Mouse (Mus musculus) limb, embryonic 15.5 days (tissue): ENCODE results near the gene Dlk1. TPM values are rescaled to one million over a fixed set of nuclear protein-coding genes. Genes with fewer than 3 reads are reported as not detected.

ENCODE experiments used
- ATAC-seq: fragments of 200-750 bp; cut with Nextera tagmentation; 2 replicates; pipeline ENCODE4 v1.8.0; 2017; ENCODE audit warnings: low read depth, moderate TSS enrichment; ENCODE audit not compliant: insufficient number of reproducible peaks, low FRiP score, low TSS enrichment
- H3K27ac ChIP-seq: fragments of 300-500 bp; sonication (generic); 2 replicates; pipeline ENCODE4 v1.5.1; 2015; ENCODE audit warnings: moderate library complexity, mild to moderate bottlenecking, inconsistent platforms
- H3K27me3 ChIP-seq: fragments of 300-500 bp; sonication (generic); 2 replicates; pipeline ENCODE4 v1.6.1; 2015; ENCODE audit warnings: inconsistent platforms
- H3K36me3 ChIP-seq: fragments of 300-500 bp; sonication (generic); 2 replicates; pipeline ENCODE4 v1.6.1; 2015; ENCODE audit warnings: inconsistent platforms
- H3K4me1 ChIP-seq: fragments of 300-500 bp; sonication (generic); 2 replicates; pipeline ENCODE4 v1.6.1; 2015; ENCODE audit warnings: inconsistent platforms
- H3K4me2 ChIP-seq: fragments of 300-500 bp; sonication (generic); 2 replicates; pipeline ENCODE4 v1.6.1; 2015; ENCODE audit warnings: mild to moderate bottlenecking, inconsistent platforms
- H3K4me3 ChIP-seq: fragments of 300-500 bp; sonication (generic); 2 replicates; pipeline ENCODE4 v1.5.1; 2015; ENCODE audit warnings: mild to moderate bottlenecking, inconsistent platforms
- H3K9ac ChIP-seq: fragments of 300-500 bp; sonication (generic); 2 replicates; pipeline ENCODE4 v1.6.1; 2015; ENCODE audit warnings: inconsistent platforms
- H3K9me3 ChIP-seq: fragments of 300-500 bp; sonication (generic); 2 replicates; pipeline ENCODE4 v1.6.1; 2016; ENCODE audit warnings: inconsistent platforms
- WGBS: fragments of 180-500 bp; shearing (Covaris S2); methylation state at CpG from one replicate; pipeline ENCODE4 v1.1.7; 2015; 5-methylcytosine and 5-hydroxymethylcytosine counted together
- polyA plus RNA-seq: library from polyadenylated mRNA; unstranded; fragments of >200 nt; fragmentation: Nextera tagmentation; extraction: Ambion mirVana; gene quantifications from 2 replicates; pipeline ENCODE4 v1.2.1, GENCODE M21; 2015

The Dlk1 gene
- polyA plus RNA-seq, 1 experiment from 2014 or later, result 599 TPM

GRCm38 (mm10) chr12:109495016-109495644 lies 42.5 kb downstream of the Dlk1 start:
- H3K36me3 ChIP-seq, result no peaks in the 10 kb centered on the region
- ATAC-seq, result no peak
- H3K9ac ChIP-seq, result no peak overlapping the region

GRCm38 (mm10) chr12:109496397-109496796 lies 43.8 kb downstream of the Dlk1 start:
- no peak overlapping the region for H3K27ac ChIP-seq
- H3K36me3 ChIP-seq, result no peaks in the 10 kb centered on the region
- no peak for ATAC-seq
- H3K4me3 ChIP-seq, result no peak overlapping the region
- H3K9ac ChIP-seq, result no peak overlapping the region
- no peaks in the 10 kb centered on the region for H3K9me3 ChIP-seq
- H3K4me1 ChIP-seq, result peaks cover 4% of the 10 kb centered on the region
- no peak overlapping the region for H3K4me2 ChIP-seq
- 66% methylated on average over 6 of the region's 6 CpGs for WGBS
- no peaks in the 10 kb centered on the region for H3K27me3 ChIP-seq

More at GRCm38 (mm10) chr12:109495016-109495644, 42.5 kb downstream of the Dlk1 start:
- Histone ChIP-seq H3K27ac (no peak overlapping the region), H3K27me3 (no peaks in the 10 kb centered on the region), H3K9me3 (no peaks in the 10 kb centered on the region), H3K4me2 (no peak overlapping the region), H3K4me3 (no peak overlapping the region), H3K4me1 (no peaks in the 10 kb centered on the region; the same call in 1 of the 2 replicates)
- 81% methylated on average over 20 of the region's 20 CpGs for WGBS

GRCm38 (mm10) chr12:109500992-109501391 lies 48.4 kb downstream of the Dlk1 start:
- no peak overlapping the region for H3K4me2 ChIP-seq
- H3K9me3 ChIP-seq, result no peaks in the 10 kb centered on the region
- no peaks in the 10 kb centered on the region for H3K27me3 ChIP-seq
- H3K4me3 ChIP-seq, result no peak overlapping the region
- no peak overlapping the region for H3K9ac ChIP-seq
- no peaks in the 10 kb centered on the region for H3K36me3 ChIP-seq
- 50% methylated on average over 4 of the region's 4 CpGs for WGBS
- H3K27ac ChIP-seq, result peak overlapping the region; percentile 54
- H3K4me1 ChIP-seq, result peaks cover 4% of the 10 kb centered on the region
- no peak for ATAC-seq

GRCm38 (mm10) chr12:109502360-109503040 lies 49.9 kb downstream of the Dlk1 start:
- Histone ChIP-seq H3K4me2 (no peak overlapping the region), H3K27me3 (no peaks in the 10 kb centered on the region), H3K9ac (no peak overlapping the region), H3K4me1 (peaks cover 4% of the 10 kb centered on the region), H3K4me3 (no peak overlapping the region), H3K36me3 (no peaks in the 10 kb centered on the region), H3K9me3 (no peaks in the 10 kb centered on the region), H3K27ac (no peak overlapping the region; the same call in 1 of the 2 replicates)
- WGBS, result 81% methylated on average over 6 of the region's 6 CpGs
- peak; percentile 56 for ATAC-seq

GRCm38 (mm10) chr12:109507693-109508092 lies 55.1 kb downstream of the Dlk1 start:
- Histone ChIP-seq H3K9me3 (no peaks in the 10 kb centered on the region), H3K27me3 (peaks cover 4% of the 10 kb centered on the region; the same call in 1 of the 2 replicates), H3K4me1 (peaks cover 28% of the 10 kb centered on the region), H3K4me2 (no peak overlapping the region), H3K9ac (no peak overlapping the region), H3K36me3 (no peaks in the 10 kb centered on the region), H3K27ac (no peak overlapping the region), H3K4me3 (no peak overlapping the region)
- no peak for ATAC-seq
- 81% methylated on average over 11 of the region's 11 CpGs for WGBS

GRCm38 (mm10) chr12:109508495-109509454 lies 56.2 kb downstream of the Dlk1 start:
- Histone ChIP-seq H3K27me3 (peaks cover 4% of the 10 kb centered on the region; the same call in 1 of the 2 replicates), H3K4me3 (no peak overlapping the region), H3K9ac (no peak overlapping the region), H3K36me3 (no peaks in the 10 kb centered on the region), H3K9me3 (no peaks in the 10 kb centered on the region), H3K4me2 (no peak overlapping the region), H3K27ac (no peak overlapping the region; the same call in 1 of the 2 replicates), H3K4me1 (peaks cover 35% of the 10 kb centered on the region)
- 26% methylated on average over 20 of the region's 20 CpGs for WGBS
- no peak for ATAC-seq

GRCm38 (mm10) chr12:109509531-109510137 lies 57.0 kb downstream of the Dlk1 start:
- H3K36me3 ChIP-seq, result no peaks in the 10 kb centered on the region
- H3K4me1 ChIP-seq, result peaks cover 35% of the 10 kb centered on the region
- H3K27me3 ChIP-seq, result peaks cover 4% of the 10 kb centered on the region; the same call in 1 of the 2 replicates
- no peak for ATAC-seq
- WGBS, result 38% methylated on average over 9 of the region's 9 CpGs
- no peaks in the 10 kb centered on the region for H3K9me3 ChIP-seq
- no peak overlapping the region for H3K27ac ChIP-seq
- H3K4me2 ChIP-seq, result no peak overlapping the region
- H3K9ac ChIP-seq, result no peak overlapping the region
- H3K4me3 ChIP-seq, result no peak overlapping the region

- Histone ChIP-seq H3K36me3 (no peaks in the 10 kb centered on the region), H3K27me3 (peaks cover 4% of the 10 kb centered on the region; the same call in 1 of the 2 replicates), H3K4me2 (no peak overlapping the region), H3K4me3 (no peak overlapping the region), H3K4me1 (peaks cover 35% of the 10 kb centered on the region), H3K27ac (no peak overlapping the region), H3K9ac (no peak overlapping the region), H3K9me3 (no peaks in the 10 kb centered on the region)
- 78% methylated on average over 8 of the region's 8 CpGs for whole genome bisulfite sequencing
- no peak for ATAC-seq
Observed at GRCm38 (mm10) chr12:109510247-109510646, 57.6 kb downstream of the Dlk1 start.

GRCm38 (mm10) chr12:109511456-109511855 lies 58.8 kb downstream of the Dlk1 start:
- Histone ChIP-seq H3K36me3 (no peaks in the 10 kb centered on the region), H3K9ac (no peak overlapping the region), H3K4me2 (no peak overlapping the region), H3K27me3 (peaks cover 4% of the 10 kb centered on the region; the same call in 1 of the 2 replicates), H3K27ac (peak overlapping the region; percentile 17; the same call in 1 of the 2 replicates), H3K4me1 (peaks cover 36% of the 10 kb centered on the region), H3K4me3 (no peak overlapping the region), H3K9me3 (no peaks in the 10 kb centered on the region)
- 71% methylated on average over 8 of the region's 8 CpGs for WGBS
- no peak for ATAC-seq

- H3K27ac ChIP-seq, result peak overlapping the region; percentile 22; the same call in 1 of the 2 replicates
- H3K36me3 ChIP-seq, result no peaks in the 10 kb centered on the region
Observed at GRCm38 (mm10) chr12:109512151-109512907, 59.7 kb downstream of the Dlk1 start.

More at GRCm38 (mm10) chr12:109512151-109512907, 59.7 kb downstream of the Dlk1 start:
- no peak overlapping the region for H3K4me3 ChIP-seq
- H3K4me1 ChIP-seq, result peaks cover 43% of the 10 kb centered on the region
- no peak overlapping the region for H3K9ac ChIP-seq
- no peak overlapping the region for H3K4me2 ChIP-seq
- H3K27me3 ChIP-seq, result peaks cover 4% of the 10 kb centered on the region; the same call in 1 of the 2 replicates
- 31% methylated on average over 13 of the region's 13 CpGs for WGBS
- no peaks in the 10 kb centered on the region for H3K9me3 ChIP-seq
- no peak for ATAC-seq
